Mouse (Mus musculus) ES-E14 (cell line): ENCODE measurements around the gene Gm10644.

Experiments used
- CHD2 ChIP-seq: IDR thresholded peaks from 2 replicates; pipeline ENCODE4 v1.6.1; 2014; ENCODE audit warnings: mild to moderate bottlenecking, low read depth, low read length, inconsistent platforms
- MAFK ChIP-seq: IDR thresholded peaks from 2 replicates; pipeline ENCODE4 v1.6.1; 2014; ENCODE audit warnings: mild to moderate bottlenecking, low read depth, low read length, inconsistent platforms; ENCODE audit not compliant: insufficient read depth

DNA sequence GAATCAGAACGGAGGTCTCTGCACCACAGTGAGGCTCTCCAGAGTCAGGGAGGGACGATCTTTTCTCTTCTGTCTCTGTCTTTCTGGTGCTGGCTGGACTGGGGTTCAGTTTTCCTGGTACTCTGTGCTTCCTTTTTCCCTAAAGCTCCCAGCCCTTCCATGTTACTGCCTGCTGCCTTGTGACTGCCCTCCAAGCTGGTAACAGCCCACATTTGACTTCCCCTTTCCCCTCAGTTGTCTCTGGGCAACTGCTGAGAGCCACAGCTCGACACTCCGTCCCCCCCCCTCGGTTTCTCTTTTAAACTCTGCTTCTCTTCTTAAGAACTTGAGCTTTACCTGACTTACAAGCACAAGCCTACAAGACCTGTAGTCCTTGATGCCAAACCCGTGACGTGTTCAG is 34.2 kb upstream of the Gm10644 start:
- TF ChIP-seq CHD2 (no peak), MAFK (no peak)
